Mouse (Mus musculus) brown adipose tissue, adult 24 weeks (tissue): ENCODE data around the gene Thyn1. TPM values are rescaled to one million over a fixed set of nuclear protein-coding genes. Genes with fewer than 3 reads are reported as not detected.
A peak's percentile ranks its signal among the peaks of the same experiment; 100 is the strongest.

Source experiments
- H3K27ac ChIP-seq: fragments of 200-500 bp; replicated peaks from 2 replicates; pipeline ENCODE4 v1.5.1; 2012; ENCODE audit warnings: low read depth, mild to moderate bottlenecking, low read length
- H3K4me1 ChIP-seq: fragments of 200-500 bp; 2 replicates; pipeline ENCODE4 v1.6.1; 2012; ENCODE audit warnings: low read length, mixed read lengths; ENCODE audit not compliant: control insufficient read depth, insufficient read depth, insufficient read length
- H3K4me3 ChIP-seq: fragments of 200-500 bp; 2 replicates; pipeline ENCODE4 v1.5.1; 2012; ENCODE audit warnings: low read depth, mild to moderate bottlenecking, low read length, moderate library complexity; ENCODE audit not compliant: insufficient read depth
- polyA plus RNA-seq: library from polyadenylated mRNA; stranded (reverse); fragments of >200 nt; gene quantifications from 2 replicates; pipeline ENCODE4 v1.2.4, GENCODE M21; 2012; ENCODE audit not compliant: missing spikeins, insufficient read depth, insufficient read length

Gene Thyn1
- polyA plus RNA-seq, result 29.5 and 36.6 TPM in 2 replicates

GRCm38 (mm10) chr9:26999461-27000395 is at the start of gene Thyn1, which contains the start of gene Acad8:
TSS of gene Thyn1 (plus strand) at chr9:26999710.
TSS of gene Acad8 (minus strand) at chr9:26999566.
- Histone ChIP-seq H3K4me3 (peak within 1 kb of the TSS; percentile 80), H3K27ac (peak within 1 kb of the TSS; percentile 72), H3K4me1 (peaks cover 7% of the 10 kb centered on the region; the same call in 1 of the 2 replicates)

GRCm38 (mm10) chr9:26977754-26978153 is 21.8 kb upstream of the Thyn1 start:
- Histone ChIP-seq H3K4me1 (no peaks in the 10 kb centered on the region), H3K27ac (no peak overlapping the region), H3K4me3 (no peak overlapping the region)

- H3K4me1 ChIP-seq, result no peaks in the 10 kb centered on the region
- H3K4me3 ChIP-seq, result no peak overlapping the region
- H3K27ac ChIP-seq, result no peak overlapping the region
Measured at GRCm38 (mm10) chr9:26978776-26979175, 20.7 kb upstream of the Thyn1 start.

- Histone ChIP-seq H3K4me1 (no peaks in the 10 kb centered on the region), H3K4me3 (no peak overlapping the region), H3K27ac (no peak overlapping the region)
Measured at GRCm38 (mm10) chr9:26985090-26985613, 14.4 kb upstream of the Thyn1 start.

DNA sequence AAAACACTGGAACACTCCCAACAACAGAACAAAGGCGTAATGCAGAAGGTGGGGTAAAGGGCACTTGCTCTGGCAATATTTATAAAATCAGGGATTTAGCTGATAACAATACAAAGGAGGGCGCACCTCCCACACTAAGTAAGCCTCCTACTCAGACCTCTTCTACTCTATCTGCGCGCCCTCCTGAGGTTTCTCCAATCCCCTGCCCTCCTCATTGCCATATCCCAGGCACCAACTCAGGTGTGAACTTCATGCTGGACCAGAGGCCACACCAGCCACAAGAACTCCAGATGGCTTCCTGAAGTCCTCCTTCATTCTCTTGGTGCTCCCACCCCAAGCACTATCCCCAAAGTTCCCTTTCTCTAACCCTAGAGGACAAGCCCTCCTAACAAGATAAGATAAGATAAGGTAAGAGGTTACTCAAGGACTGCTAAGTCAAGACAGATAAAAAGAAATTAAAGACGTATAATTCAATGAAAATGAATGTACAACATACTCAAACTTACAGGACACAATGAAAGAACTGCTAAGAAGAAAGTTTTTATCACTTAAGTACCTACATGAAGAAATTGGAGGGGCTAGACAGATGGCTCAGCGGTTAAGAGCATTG is 13.7 kb upstream of the Thyn1 start:
- no peak overlapping the region for H3K4me3 ChIP-seq
- no peak overlapping the region for H3K27ac ChIP-seq
- H3K4me1 ChIP-seq, result no peaks in the 10 kb centered on the region

- Histone ChIP-seq H3K27ac (no peak overlapping the region), H3K4me3 (no peak overlapping the region), H3K4me1 (peaks cover 2% of the 10 kb centered on the region; the same call in 1 of the 2 replicates)
Measured at GRCm38 (mm10) chr9:26990181-26990580, 9.3 kb upstream of the Thyn1 start.

DNA sequence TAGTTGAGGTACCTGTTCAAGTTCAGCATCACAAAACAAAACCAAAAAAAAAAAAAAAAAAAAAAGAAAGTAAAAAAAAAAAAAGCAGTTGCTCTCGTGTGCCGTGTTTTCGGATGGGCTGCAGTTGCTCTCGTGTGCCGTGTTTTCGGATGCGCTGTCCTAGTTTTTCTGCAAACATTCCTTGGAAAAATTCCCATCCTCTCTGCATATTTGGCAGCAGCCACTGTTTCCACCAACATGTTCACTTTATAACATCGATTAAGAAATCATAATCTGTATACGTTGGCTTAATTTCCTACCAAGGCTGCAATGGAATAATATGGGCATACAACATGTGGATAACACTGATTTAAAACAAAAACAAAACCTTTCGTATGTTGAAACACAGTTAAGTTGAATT is 6.4 kb upstream of the Thyn1 start:
- H3K4me3 ChIP-seq, result no peak overlapping the region
- no peak overlapping the region for H3K27ac ChIP-seq
- H3K4me1 ChIP-seq, result peaks cover 7% of the 10 kb centered on the region; the same call in 1 of the 2 replicates

DNA sequence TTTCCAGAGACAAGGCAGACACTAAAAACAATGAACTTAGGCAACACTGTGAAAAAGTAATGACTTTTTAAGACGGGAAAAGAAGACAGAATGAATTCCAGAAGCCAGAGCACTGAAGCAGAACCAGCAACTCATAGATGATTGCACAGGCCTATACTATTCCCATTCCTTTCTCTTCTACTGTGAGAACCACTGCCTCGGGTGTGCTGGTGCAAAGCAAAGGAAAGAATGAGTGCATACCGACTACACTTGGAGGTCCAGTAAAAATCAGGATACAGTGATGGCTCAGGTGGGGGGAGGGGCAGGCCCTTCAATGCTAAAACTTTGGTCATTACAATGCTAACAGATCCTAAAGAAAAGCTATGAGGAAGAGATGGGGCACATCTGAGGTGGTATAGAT is 5.6 kb upstream of the Thyn1 start:
- no peak overlapping the region for H3K27ac ChIP-seq
- peaks cover 9% of the 10 kb centered on the region; the same call in 1 of the 2 replicates for H3K4me1 ChIP-seq
- H3K4me3 ChIP-seq, result no peak overlapping the region

- H3K4me3 ChIP-seq, result no peak overlapping the region
- peaks cover 9% of the 10 kb centered on the region; the same call in 1 of the 2 replicates for H3K4me1 ChIP-seq
- H3K27ac ChIP-seq, result no peak overlapping the region
Measured at GRCm38 (mm10) chr9:26997062-26997461, 2.4 kb upstream of the Thyn1 start.

- peaks cover 9% of the 10 kb centered on the region; the same call in 1 of the 2 replicates for H3K4me1 ChIP-seq
- H3K4me3 ChIP-seq, result no peak overlapping the region
- no peak overlapping the region for H3K27ac ChIP-seq
Measured at GRCm38 (mm10) chr9:26997501-26997900, 2.0 kb upstream of the Thyn1 start.

DNA sequence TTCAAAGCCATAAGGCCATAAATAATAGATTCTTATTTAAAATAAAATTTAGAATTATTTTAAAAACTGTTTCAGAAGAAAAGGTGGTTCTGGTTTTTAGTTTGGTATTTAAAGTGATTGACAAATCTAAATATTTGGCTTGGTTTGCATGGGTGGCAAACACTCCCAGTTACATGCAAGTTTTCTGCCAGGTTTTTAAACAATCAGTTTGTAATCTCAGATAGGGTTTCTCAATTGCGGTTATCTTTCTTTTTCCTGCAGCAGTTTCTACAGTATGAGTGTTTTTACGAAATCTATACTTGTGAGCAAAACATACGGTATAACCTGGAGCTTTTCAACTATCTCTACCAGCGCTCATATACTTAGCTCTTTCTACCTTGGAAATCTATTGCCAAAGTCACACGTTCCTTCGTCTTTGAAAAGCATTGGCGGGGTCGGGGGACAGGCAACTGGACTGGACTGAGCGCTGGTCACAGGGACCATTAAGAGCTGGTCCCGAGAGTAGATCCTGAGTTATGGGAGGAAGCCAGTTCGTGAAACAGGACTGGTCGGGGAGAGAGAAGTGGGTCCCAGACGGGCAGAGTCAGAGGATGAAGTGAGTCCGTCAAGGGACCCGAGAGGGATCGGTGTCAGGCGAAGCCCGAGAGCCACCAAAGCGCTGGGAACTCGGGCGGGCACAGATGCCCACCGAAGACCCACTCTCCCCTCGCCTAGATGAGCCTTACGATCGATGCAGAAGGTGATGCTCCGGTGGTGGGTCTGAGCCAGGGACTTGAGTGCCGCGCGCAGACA is 645 bp upstream of the Thyn1 start:
- H3K4me1 ChIP-seq, result peaks cover 8% of the 10 kb centered on the region; the same call in 1 of the 2 replicates
- peak overlapping the region; percentile 72 for H3K27ac ChIP-seq

DNA sequence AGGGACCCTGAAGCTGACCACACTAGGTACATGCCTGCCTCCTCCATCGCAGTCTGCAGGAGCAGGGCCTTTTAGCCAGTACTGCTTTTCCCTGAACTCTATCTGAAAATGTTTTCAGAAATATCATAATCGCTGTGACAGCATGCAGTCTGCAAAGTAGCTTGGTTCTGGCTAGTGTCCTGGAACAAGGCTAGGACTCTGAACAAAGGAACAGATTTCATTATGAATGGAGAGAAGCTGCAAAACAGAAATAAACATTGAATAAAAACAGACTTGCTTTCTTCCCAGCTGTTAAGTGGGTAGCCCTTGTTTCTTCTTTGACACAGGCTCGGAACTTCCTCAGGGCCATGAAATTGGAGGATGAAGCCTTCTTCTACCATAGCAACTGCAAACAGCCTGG is 5.7 kb downstream of the Thyn1 start:
- Histone ChIP-seq H3K4me1 (no peaks in the 10 kb centered on the region; the same call in 1 of the 2 replicates), H3K27ac (no peak overlapping the region), H3K4me3 (no peak overlapping the region)

More for the DNA sequence above, 645 bp upstream of the Thyn1 start:
- peak overlapping the region; percentile 80 for H3K4me3 ChIP-seq

DNA sequence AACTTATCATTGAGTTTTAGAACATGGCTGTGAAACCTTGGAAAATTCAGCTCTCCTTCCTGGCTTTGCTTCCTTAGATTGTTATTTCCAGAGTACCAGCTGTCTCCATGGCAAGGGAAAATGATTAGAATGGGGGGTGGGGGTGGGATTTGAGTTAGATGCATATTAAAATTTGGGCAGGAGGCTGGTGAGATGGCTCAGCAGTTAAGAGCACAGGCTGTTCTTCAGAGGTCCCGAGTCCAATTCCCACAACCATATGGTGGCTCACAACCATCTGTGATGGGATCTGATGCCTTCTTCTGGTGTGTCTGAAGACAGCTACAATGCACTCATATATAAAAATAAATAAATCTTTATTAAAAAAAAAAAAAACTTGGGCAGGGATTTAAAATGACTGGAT is 6.4 kb downstream of the Thyn1 start:
- Histone ChIP-seq H3K4me3 (no peak overlapping the region), H3K27ac (no peak overlapping the region), H3K4me1 (no peaks in the 10 kb centered on the region)

- no peak overlapping the region for H3K4me3 ChIP-seq
- no peaks in the 10 kb centered on the region for H3K4me1 ChIP-seq
- no peak overlapping the region for H3K27ac ChIP-seq
Measured at GRCm38 (mm10) chr9:27006866-27007265, 7.4 kb downstream of the Thyn1 start.
